Mouse (Mus musculus): ENCODE measurements around the gene Hnrnpa3.

DNA sequence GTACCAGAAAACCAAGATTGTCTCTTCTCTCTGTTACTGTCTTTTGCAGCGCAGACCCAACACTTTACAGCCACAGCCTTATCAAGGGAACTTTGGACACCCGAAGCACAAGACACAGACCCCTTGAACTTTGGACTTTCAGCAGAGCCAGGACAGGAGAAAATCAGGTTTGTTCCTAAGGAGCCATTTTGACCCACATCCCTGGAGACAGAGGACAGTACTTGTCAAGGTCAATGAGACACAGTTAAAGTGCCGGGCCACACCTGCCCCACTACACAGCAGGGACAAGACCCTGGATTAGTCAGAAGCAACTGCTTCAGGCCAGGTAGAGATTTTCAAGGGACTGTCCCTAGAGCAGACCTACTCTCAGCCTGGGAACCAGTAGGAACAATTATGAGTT, 38.2 kb downstream of the Hnrnpa3 start:
- TF ChIP-seq EP300 (IDR thresholded peaks at IDR 0.05; ENCODE audit: low read depth) = no peak
- no peak for TF ChIP-seq CTCF (IDR thresholded peaks at IDR 0.05; ENCODE audit: low read depth)

All from heart, postnatal 0 days (tissue).